Mouse (Mus musculus) midbrain, embryonic 10.5 days (tissue): ENCODE results near the gene Ckmt1. TPM values are rescaled to one million over a fixed set of nuclear protein-coding genes. Genes with fewer than 3 reads are reported as not detected.

Experiments used
- DNase-seq: peaks from one replicate; pipeline ENCODE4 v3.0.0-alpha.2; 2017; ENCODE audit warnings: low spot score
- H3K27ac ChIP-seq: fragments of 300-500 bp; sonication (generic); replicated peaks from 2 replicates; pipeline ENCODE4 v1.5.1; 2016; ENCODE audit warnings: mild to moderate bottlenecking
- H3K27me3 ChIP-seq: fragments of 300-500 bp; sonication (generic); 2 replicates; pipeline ENCODE4 v1.6.1; 2016; ENCODE audit warnings: low read depth, mild to moderate bottlenecking; ENCODE audit not compliant: poor library complexity, severe bottlenecking
- H3K36me3 ChIP-seq: fragments of 300-500 bp; sonication (generic); 2 replicates; pipeline ENCODE4 v1.6.1; 2016; ENCODE audit warnings: mild to moderate bottlenecking, moderate library complexity
- H3K4me1 ChIP-seq: fragments of 300-500 bp; sonication (generic); 2 replicates; pipeline ENCODE4 v1.6.1; 2016
- H3K4me3 ChIP-seq: fragments of 300-500 bp; sonication (generic); 2 replicates; pipeline ENCODE4 v1.5.1; 2016; ENCODE audit warnings: mild to moderate bottlenecking, moderate library complexity
- H3K9me3 ChIP-seq: fragments of 300-500 bp; sonication (generic); replicated peaks from 2 replicates; pipeline ENCODE4 v1.6.1; 2016; ENCODE audit warnings: mild to moderate bottlenecking
- WGBS: fragments of 180-500 bp; shearing (Covaris S2); methylation state at CpG from one replicate; pipeline ENCODE4 v1.1.7; 2016; 5-methylcytosine and 5-hydroxymethylcytosine counted together
- polyA plus RNA-seq: library from polyadenylated mRNA; unstranded; fragments of >200 nt; fragmentation: Nextera tagmentation; extraction: Ambion mirVana; gene quantifications from 2 replicates; pipeline ENCODE4 v1.2.1, GENCODE M21; 2016

Ckmt1 gene
- polyA plus RNA-seq = 1.5 and 3.9 TPM in 2 replicates

- WGBS = 64% methylated on average over 5 of the region's 5 CpGs
- Histone ChIP-seq H3K27me3 (peaks cover 40% of the 10 kb centered on the region), H3K9me3 (no peaks in the 10 kb centered on the region), H3K4me3 (peak within 1 kb of the TSS; percentile 50), H3K27ac (peak within 1 kb of the TSS; percentile 3), H3K4me1 (peaks cover 29% of the 10 kb centered on the region), H3K36me3 (no peaks in the 10 kb centered on the region)
- no peak for DNase-seq
Measured at GRCm38 (mm10) chr2:121357494-121357893, at the start of gene Ckmt1. Gene Ckmt1, plus strand, starts transcription at chr2:121357714.

- Histone ChIP-seq H3K36me3 (peaks cover 60% of the 10 kb centered on the region), H3K27ac (0 out of 2 replicates have a peak overlapping the region, but pooled peaks have one; percentile 28), H3K27me3 (no peaks in the 10 kb centered on the region), H3K9me3 (no peaks in the 10 kb centered on the region), H3K4me3 (no peak overlapping the region), H3K4me1 (peaks cover 14% of the 10 kb centered on the region)
- WGBS = 35% methylated on average over 5 of the region's 5 CpGs
- DNase-seq = no peak
Measured at GRCm38 (mm10) chr2:121308997-121309416, 48.5 kb upstream of the Ckmt1 start.

GRCm38 (mm10) chr2:121316278-121316677 is 41.2 kb upstream of the Ckmt1 start:
- 83% methylated on average over 8 of the region's 8 CpGs for WGBS
- DNase-seq = no peak
- H3K9me3 ChIP-seq = no peaks in the 10 kb centered on the region
- peaks cover 21% of the 10 kb centered on the region; the same call in 1 of the 2 replicates for H3K36me3 ChIP-seq
- H3K4me1 ChIP-seq = no peaks in the 10 kb centered on the region
- H3K27me3 ChIP-seq = no peaks in the 10 kb centered on the region
- no peak overlapping the region for H3K4me3 ChIP-seq
- H3K27ac ChIP-seq = no peak overlapping the region

GRCm38 (mm10) chr2:121323041-121323440 is 34.5 kb upstream of the Ckmt1 start:
- no peak overlapping the region for H3K4me3 ChIP-seq
- H3K27me3 ChIP-seq = no peaks in the 10 kb centered on the region
- H3K36me3 ChIP-seq = peaks cover 16% of the 10 kb centered on the region; the same call in 1 of the 2 replicates
- H3K27ac ChIP-seq = no peak overlapping the region
- WGBS = 91% methylated on average over 10 of the region's 10 CpGs
- no peak for DNase-seq
- H3K4me1 ChIP-seq = no peaks in the 10 kb centered on the region
- H3K9me3 ChIP-seq = no peaks in the 10 kb centered on the region

GRCm38 (mm10) chr2:121323693-121324470 is 33.6 kb upstream of the Ckmt1 start:
- Histone ChIP-seq H3K27ac (no peak overlapping the region), H3K36me3 (peaks cover 16% of the 10 kb centered on the region; the same call in 1 of the 2 replicates), H3K4me1 (no peaks in the 10 kb centered on the region), H3K4me3 (no peak overlapping the region), H3K9me3 (no peaks in the 10 kb centered on the region), H3K27me3 (no peaks in the 10 kb centered on the region)
- WGBS = 89% methylated on average over 10 of the region's 10 CpGs
- DNase-seq = no peak

DNA sequence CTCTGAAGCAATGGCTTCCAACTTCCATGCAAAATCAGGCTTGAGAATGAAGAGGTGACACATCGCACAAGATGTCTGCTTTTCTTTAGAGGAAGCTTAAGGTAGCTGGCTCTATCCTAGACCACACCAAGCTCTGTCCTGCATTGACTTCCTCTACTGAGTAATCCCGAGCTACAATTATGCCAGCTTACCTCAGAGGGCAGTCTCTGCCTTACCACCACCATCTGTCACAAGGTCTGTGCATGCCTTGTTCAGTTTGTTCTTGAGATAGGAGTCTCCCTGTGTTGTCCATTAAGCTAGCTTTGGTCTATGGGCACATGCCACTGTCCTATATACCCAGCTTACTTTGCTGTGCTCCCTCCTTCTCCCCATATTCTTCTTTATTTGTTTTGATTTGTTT is 28.0 kb upstream of the Ckmt1 start:
- WGBS = 95% methylated on average over 2 of the region's 2 CpGs

GRCm38 (mm10) chr2:121339057-121339456 is 18.5 kb upstream of the Ckmt1 start:
- Histone ChIP-seq H3K36me3 (peaks cover 23% of the 10 kb centered on the region), H3K27ac (no peak overlapping the region), H3K27me3 (no peaks in the 10 kb centered on the region), H3K4me3 (no peak overlapping the region), H3K4me1 (no peaks in the 10 kb centered on the region), H3K9me3 (no peaks in the 10 kb centered on the region)
- DNase-seq = no peak

More for the DNA sequence above, 28.0 kb upstream of the Ckmt1 start:
- H3K27ac ChIP-seq = no peak overlapping the region
- DNase-seq = no peak
- H3K36me3 ChIP-seq = peaks cover 9% of the 10 kb centered on the region
- no peaks in the 10 kb centered on the region for H3K4me1 ChIP-seq
- no peaks in the 10 kb centered on the region for H3K9me3 ChIP-seq
- no peak overlapping the region for H3K4me3 ChIP-seq
- H3K27me3 ChIP-seq = no peaks in the 10 kb centered on the region

DNA sequence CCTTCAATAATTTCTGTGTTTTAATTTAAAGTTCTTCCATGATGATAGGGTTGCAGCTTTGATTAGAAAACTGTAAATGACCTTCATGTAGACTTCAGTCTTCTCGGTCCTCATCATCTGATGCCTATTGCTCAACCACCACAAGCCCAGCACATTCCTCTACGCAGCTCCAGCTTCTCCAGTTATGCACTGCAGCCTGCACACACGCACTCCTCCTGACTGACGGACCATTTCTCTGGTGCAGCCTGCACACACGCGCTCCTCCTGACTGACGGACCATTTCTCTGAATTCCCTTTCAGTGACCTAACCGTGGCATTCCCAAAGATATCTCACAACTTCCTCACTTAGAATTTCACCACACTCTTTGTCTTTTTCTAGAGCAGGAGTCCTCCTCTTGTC is 4.4 kb upstream of the Ckmt1 start:
- WGBS = 77% methylated on average over 8 of the region's 8 CpGs
- H3K27me3 ChIP-seq = peaks cover 21% of the 10 kb centered on the region
- H3K27ac ChIP-seq = no peak overlapping the region
- H3K4me3 ChIP-seq = no peak overlapping the region
- DNase-seq = no peak
- no peaks in the 10 kb centered on the region for H3K9me3 ChIP-seq
- peaks cover 4% of the 10 kb centered on the region; the same call in 1 of the 2 replicates for H3K36me3 ChIP-seq
- H3K4me1 ChIP-seq = peaks cover 15% of the 10 kb centered on the region

GRCm38 (mm10) chr2:121354378-121354777 is 3.1 kb upstream of the Ckmt1 start:
- peaks cover 27% of the 10 kb centered on the region for H3K4me1 ChIP-seq
- WGBS = 6% methylated on average over 6 of the region's 6 CpGs
- 0 out of 2 replicates have a peak, but pooled peaks cover 4% of the 10 kb centered on the region for H3K36me3 ChIP-seq
- H3K9me3 ChIP-seq = no peaks in the 10 kb centered on the region
- peak overlapping the region; percentile 92 for H3K27ac ChIP-seq
- H3K27me3 ChIP-seq = peaks cover 33% of the 10 kb centered on the region
- no peak for DNase-seq
- peak overlapping the region; percentile 88 for H3K4me3 ChIP-seq

DNA sequence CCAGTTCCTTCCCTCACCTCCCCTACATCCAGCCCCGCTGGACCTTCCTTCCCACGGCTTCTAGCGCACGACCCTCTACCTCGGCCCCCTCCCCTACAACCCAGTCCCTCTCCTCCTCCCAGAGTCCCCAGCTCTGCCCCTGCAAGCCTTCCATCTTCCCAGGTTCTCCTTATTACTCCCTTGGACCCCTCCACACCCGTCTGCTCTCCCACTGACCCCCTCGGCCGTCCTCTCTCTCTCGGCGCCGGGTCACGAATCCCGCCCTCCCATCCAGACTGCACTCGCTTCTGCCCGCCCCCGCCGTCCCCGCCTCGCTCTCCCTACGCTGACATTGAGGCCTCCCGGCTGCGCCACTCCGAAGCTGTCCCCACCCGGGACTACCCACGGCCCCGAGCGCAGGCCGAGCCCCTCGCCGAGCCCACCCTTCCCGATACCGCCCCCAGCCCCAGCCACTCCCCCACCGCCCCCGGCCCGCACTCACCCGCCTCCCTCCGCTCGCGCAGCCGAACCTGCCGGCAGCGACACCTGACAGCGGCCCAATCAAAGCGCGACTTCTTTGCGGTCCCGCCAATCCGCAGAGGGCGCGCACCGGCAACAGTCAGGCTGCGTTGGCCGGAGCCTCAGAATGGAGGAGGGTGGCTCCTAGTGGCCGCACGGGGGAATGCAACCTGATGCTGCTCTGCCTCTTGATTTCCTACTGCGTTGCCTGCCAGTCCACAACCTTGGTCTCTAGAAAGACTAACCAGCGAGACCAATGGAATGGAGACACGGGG is 2.5 kb upstream of the Ckmt1 start, which contains the start of gene Ppip5k1:
Gene Ppip5k1 (minus strand): TSS at position 577 of the 773 bp plus-strand sequence.
- Histone ChIP-seq H3K27me3 (peaks cover 39% of the 10 kb centered on the region), H3K9me3 (no peaks in the 10 kb centered on the region), H3K4me3 (peak within 1 kb of the TSS; percentile 88), H3K4me1 (peaks cover 29% of the 10 kb centered on the region), H3K27ac (peak within 1 kb of the TSS; percentile 92), H3K36me3 (no peaks in the 10 kb centered on the region)
- DNase-seq = peak; percentile 98
- WGBS = under 1% methylated on average over 58 of the region's 58 CpGs

GRCm38 (mm10) chr2:121357961-121358360 is 447 bp downstream of the Ckmt1 start:
- H3K4me1 ChIP-seq = peaks cover 29% of the 10 kb centered on the region
- 5% methylated on average over 4 of the region's 4 CpGs for WGBS
- peaks cover 40% of the 10 kb centered on the region for H3K27me3 ChIP-seq
- no peak overlapping the region for H3K27ac ChIP-seq
- H3K9me3 ChIP-seq = no peaks in the 10 kb centered on the region
- DNase-seq = no peak
- no peaks in the 10 kb centered on the region for H3K36me3 ChIP-seq
- peak overlapping the region; percentile 50 for H3K4me3 ChIP-seq

DNA sequence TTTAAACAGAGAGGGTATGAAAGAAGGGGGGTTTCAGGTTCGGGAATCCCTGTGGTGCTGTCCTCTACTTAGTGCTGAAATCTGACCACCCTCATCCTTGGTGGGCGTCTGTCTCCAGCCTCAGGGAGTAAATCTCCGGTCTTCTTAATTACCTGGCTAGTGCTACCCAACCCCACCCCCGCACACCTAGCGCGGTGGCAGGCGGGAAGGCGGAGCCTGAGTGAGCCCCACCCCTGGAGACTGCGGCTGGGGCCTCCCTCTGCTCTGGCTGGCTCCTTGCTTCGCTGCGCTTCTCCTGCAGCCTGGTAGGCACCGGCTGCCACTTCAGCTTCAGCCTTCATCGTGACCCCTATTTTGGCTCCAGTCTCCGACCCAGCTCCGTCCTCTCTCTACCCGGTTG is 867 bp downstream of the Ckmt1 start:
- Histone ChIP-seq H3K4me3 (peak overlapping the region; percentile 50), H3K36me3 (no peaks in the 10 kb centered on the region), H3K27ac (peak overlapping the region; percentile 3), H3K27me3 (peaks cover 40% of the 10 kb centered on the region), H3K4me1 (peaks cover 29% of the 10 kb centered on the region), H3K9me3 (no peaks in the 10 kb centered on the region)
- DNase-seq = peak; percentile 40
- WGBS = under 1% methylated on average over 16 of the region's 16 CpGs
